Mouse (Mus musculus): ENCODE results near the gene Mical2. TPM values are rescaled to one million over a fixed set of nuclear protein-coding genes. Genes with fewer than 3 reads are reported as not detected.

Mical2 gene
- polyA plus RNA-seq (2012; rRNA removed) (6.6 and 7.5 TPM in 2 replicates), polyA plus RNA-seq (2014; fragmentation: Nextera tagmentation; extraction: Ambion mirVana) (4.0 and 5.0 TPM in 2 replicates)

GRCm38 (mm10) chr7:112225615-112226262 lies at the start of gene Mical2:
TSS of gene Mical2 (plus strand) at chr7:112225856.
- Histone ChIP-seq H3K27me3 (ENCODE audit: control insufficient read depth, insufficient read depth, low read length) (peaks cover 18% of the 10 kb centered on the region), H3K27ac (replicated peaks; ENCODE audit: low read depth, low read length) (no peak within 1 kb of the TSS), H3K4me2 (replicated peaks; ENCODE audit: low read depth, low read length, severe bottlenecking) (peak within 1 kb of the TSS; percentile 97), H3K4me3 (replicated peaks; ENCODE audit: low read length) (peak within 1 kb of the TSS; percentile 50), H3K4me1 (ENCODE audit: control insufficient read depth, insufficient read depth, low read length) (peaks cover 11% of the 10 kb centered on the region), H3K9ac (ENCODE audit: low read depth, low read length, severe bottlenecking) (peak within 1 kb of the TSS; percentile 44), H3K9me3 (ENCODE audit: control insufficient read depth, low read length) (no peaks in the 10 kb centered on the region), H3K36me3 (ENCODE audit: control insufficient read depth, insufficient read depth, low read length) (no peaks in the 10 kb centered on the region)
- ATAC-seq (ENCODE audit: low FRiP score, low read depth) (peak; percentile 95), DNase-seq (ENCODE audit: low spot score) (peak; percentile 90)
- no peak for TF ChIP-seq POLR2A (IDR thresholded peaks at IDR 0.05; ENCODE audit: borderline replicate concordance, extremely low read depth, insufficient read depth, insufficient read length)
- under 1% methylated on average over 45 of the region's 53 CpGs for WGBS

DNA sequence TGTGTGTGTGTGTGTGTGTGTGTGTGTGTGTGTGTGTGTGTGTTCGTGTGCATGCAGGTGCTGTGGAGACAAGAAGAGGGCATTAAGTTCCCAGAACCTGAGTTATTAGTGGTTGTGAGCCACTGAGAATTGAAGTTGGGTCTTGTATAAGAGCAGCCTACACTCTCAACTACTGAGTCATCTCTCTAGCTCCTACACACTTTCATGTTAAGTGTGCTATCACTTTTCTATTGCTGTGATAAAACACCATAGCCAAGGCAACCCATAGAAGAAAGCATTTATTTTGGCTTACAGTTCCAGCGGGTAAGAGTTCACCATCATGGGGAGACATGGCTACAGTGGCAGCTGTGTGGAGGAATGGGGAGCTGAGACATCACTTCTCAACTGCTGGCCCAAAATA lies 49.0 kb upstream of the Mical2 start:
- TF ChIP-seq POLR2A (IDR thresholded peaks at IDR 0.05; ENCODE audit: borderline replicate concordance, extremely low read depth, insufficient read depth, insufficient read length): no peak
- Histone ChIP-seq H3K4me1 (ENCODE audit: control insufficient read depth, insufficient read depth, low read length) (peaks cover 7% of the 10 kb centered on the region; the same call in 1 of the 2 replicates), H3K9ac (ENCODE audit: low read depth, low read length, severe bottlenecking) (no peak overlapping the region), H3K36me3 (ENCODE audit: control insufficient read depth, insufficient read depth, low read length) (no peaks in the 10 kb centered on the region), H3K4me3 (replicated peaks; ENCODE audit: low read length) (no peak overlapping the region), H3K4me2 (replicated peaks; ENCODE audit: low read depth, low read length, severe bottlenecking) (no peak overlapping the region), H3K27ac (replicated peaks; ENCODE audit: low read depth, low read length) (no peak overlapping the region), H3K27me3 (ENCODE audit: control insufficient read depth, insufficient read depth, low read length) (no peaks in the 10 kb centered on the region), H3K9me3 (ENCODE audit: control insufficient read depth, low read length) (no peaks in the 10 kb centered on the region)
- no peak for ATAC-seq (ENCODE audit: low FRiP score, low read depth)
- 80% methylated on average over 2 of the region's 2 CpGs for WGBS
- DNase-seq (ENCODE audit: low spot score): no peak

DNA sequence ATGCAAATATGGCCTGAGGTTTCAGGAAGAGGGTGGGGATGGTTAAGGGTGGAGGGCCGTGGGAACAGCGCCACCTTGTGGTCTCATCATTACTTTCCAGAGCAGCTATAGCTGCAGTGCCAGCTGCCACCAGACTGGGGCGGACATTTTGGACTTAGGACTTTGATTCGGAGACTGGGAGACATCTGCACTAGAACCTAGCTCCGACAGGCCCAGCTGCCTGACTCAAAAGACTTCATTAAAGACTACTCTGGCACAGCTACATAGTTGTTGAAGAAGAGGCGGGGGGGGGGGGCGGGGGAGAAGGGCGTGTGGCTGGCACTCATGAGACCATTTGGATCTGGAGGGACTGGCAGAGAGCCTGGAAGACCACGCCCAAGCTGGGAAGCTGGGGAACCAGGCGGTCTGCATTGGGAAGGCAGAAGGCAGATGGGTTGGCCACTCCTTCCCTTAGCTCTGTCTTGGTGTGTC lies 45.4 kb upstream of the Mical2 start:
- H3K4me3 ChIP-seq (replicated peaks; ENCODE audit: low read length): no peak overlapping the region

GRCm38 (mm10) chr7:112183258-112183841 lies 42.3 kb upstream of the Mical2 start:
- no peak overlapping the region for H3K4me2 ChIP-seq (replicated peaks; ENCODE audit: low read depth, low read length, severe bottlenecking)
- H3K4me3 ChIP-seq (replicated peaks; ENCODE audit: low read length): no peak overlapping the region
- H3K27ac ChIP-seq (replicated peaks; ENCODE audit: low read depth, low read length): no peak overlapping the region
- H3K36me3 ChIP-seq (ENCODE audit: control insufficient read depth, insufficient read depth, low read length): no peaks in the 10 kb centered on the region
- no peaks in the 10 kb centered on the region for H3K27me3 ChIP-seq (ENCODE audit: control insufficient read depth, insufficient read depth, low read length)
- H3K9me3 ChIP-seq (ENCODE audit: control insufficient read depth, low read length): no peaks in the 10 kb centered on the region
- ATAC-seq (ENCODE audit: low FRiP score, low read depth) (peak; percentile 36; the same call in 1 of the 2 replicates), DNase-seq (ENCODE audit: low spot score) (peak; percentile 83)
- H3K4me1 ChIP-seq (ENCODE audit: control insufficient read depth, insufficient read depth, low read length): peaks cover 21% of the 10 kb centered on the region
- H3K9ac ChIP-seq (ENCODE audit: low read depth, low read length, severe bottlenecking): no peak overlapping the region
- 0 out of 2 replicates have a peak, but pooled peaks have one; percentile 18 for TF ChIP-seq POLR2A (IDR thresholded peaks at IDR 0.05; ENCODE audit: borderline replicate concordance, extremely low read depth, insufficient read depth, insufficient read length)
- WGBS: 27% methylated on average over 5 of the region's 5 CpGs

More for the DNA sequence above, 45.4 kb upstream of the Mical2 start:
- Histone ChIP-seq H3K36me3 (ENCODE audit: control insufficient read depth, insufficient read depth, low read length) (no peaks in the 10 kb centered on the region), H3K9ac (ENCODE audit: low read depth, low read length, severe bottlenecking) (no peak overlapping the region), H3K27ac (replicated peaks; ENCODE audit: low read depth, low read length) (no peak overlapping the region), H3K4me1 (ENCODE audit: control insufficient read depth, insufficient read depth, low read length) (peaks cover 12% of the 10 kb centered on the region), H3K9me3 (ENCODE audit: control insufficient read depth, low read length) (no peaks in the 10 kb centered on the region), H3K4me2 (replicated peaks; ENCODE audit: low read depth, low read length, severe bottlenecking) (peak overlapping the region; percentile 34; the same call in 1 of the 2 replicates), H3K27me3 (ENCODE audit: control insufficient read depth, insufficient read depth, low read length) (no peaks in the 10 kb centered on the region)
- DNase-seq (ENCODE audit: low spot score): peak; percentile 93
- WGBS: 10% methylated on average over 8 of the region's 10 CpGs
- ATAC-seq (ENCODE audit: low FRiP score, low read depth): peak; percentile 87
- no peak for TF ChIP-seq POLR2A (IDR thresholded peaks at IDR 0.05; ENCODE audit: borderline replicate concordance, extremely low read depth, insufficient read depth, insufficient read length)

DNA sequence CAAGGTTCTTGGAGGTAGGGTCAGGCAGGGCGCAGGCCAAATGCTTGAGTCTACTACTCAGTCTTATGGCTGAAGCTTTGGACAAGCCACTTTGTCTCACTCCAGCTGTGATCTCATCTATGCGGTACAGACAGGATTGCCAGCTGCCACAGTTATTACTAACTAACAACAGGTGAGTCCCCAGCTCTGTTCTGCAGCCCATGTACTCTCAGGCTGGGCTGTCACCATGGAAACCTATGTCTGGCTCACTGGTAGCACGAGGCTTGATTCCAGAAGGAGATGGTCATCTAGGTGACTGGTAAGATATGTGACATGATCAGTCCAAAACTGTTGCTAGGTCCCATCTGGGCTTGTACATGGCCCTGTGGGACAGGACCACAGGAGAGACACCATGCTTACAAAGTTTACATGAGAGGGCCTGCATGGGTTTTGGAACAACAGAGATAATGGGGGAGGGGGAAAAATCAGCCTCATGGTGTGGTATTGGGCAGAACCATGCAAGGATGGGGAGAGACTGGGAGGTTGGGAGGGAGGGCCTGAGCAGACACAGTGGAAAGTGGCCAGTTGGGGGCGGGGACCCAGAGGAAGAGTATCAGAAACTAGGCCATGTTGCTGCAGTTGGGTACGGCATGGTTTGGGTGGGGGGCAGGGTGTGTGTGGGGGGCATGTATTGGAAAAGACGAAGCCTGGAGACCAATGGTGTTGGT lies 41.0 kb upstream of the Mical2 start:
- Histone ChIP-seq H3K4me1 (ENCODE audit: control insufficient read depth, insufficient read depth, low read length) (peaks cover 23% of the 10 kb centered on the region), H3K4me3 (replicated peaks; ENCODE audit: low read length) (no peak overlapping the region), H3K27ac (replicated peaks; ENCODE audit: low read depth, low read length) (no peak overlapping the region), H3K36me3 (ENCODE audit: control insufficient read depth, insufficient read depth, low read length) (no peaks in the 10 kb centered on the region), H3K9me3 (ENCODE audit: control insufficient read depth, low read length) (no peaks in the 10 kb centered on the region), H3K27me3 (ENCODE audit: control insufficient read depth, insufficient read depth, low read length) (no peaks in the 10 kb centered on the region), H3K4me2 (replicated peaks; ENCODE audit: low read depth, low read length, severe bottlenecking) (no peak overlapping the region), H3K9ac (ENCODE audit: low read depth, low read length, severe bottlenecking) (no peak overlapping the region)
- WGBS: 61% methylated on average over 6 of the region's 6 CpGs
- DNase-seq (ENCODE audit: low spot score) (no peak), ATAC-seq (ENCODE audit: low FRiP score, low read depth) (no peak)
- TF ChIP-seq POLR2A (IDR thresholded peaks at IDR 0.05; ENCODE audit: borderline replicate concordance, extremely low read depth, insufficient read depth, insufficient read length): no peak

Data from limb, embryonic 14.5 days (tissue).